Comparison of ENCODE assay signal across 10 mouse cellular contexts in genomic region chr6:115546276-115546675, GRCm38 (mm10). TPM values are rescaled to one million over a fixed set of nuclear protein-coding genes. Genes with fewer than 3 reads are reported as not detected.
DNase-seq lines count a peak whose midpoint lies in the region; ATAC-seq lines count a peak whose summit lies in the region.
"Had no signal": no experiment of that assay in that cellular context is flagged by ENCODE, and none has a peak within 500 bp of the region (broad histone marks: within the 10 kb centered on the region; RNA-seq: fewer than 3 reads in every experiment).

No protein-coding gene starts in this region.

- peaks cover 18% of the 10 kb centered on the region for H3K36me3 ChIP-seq in kidney, embryonic 16.5 days (ENCODE audit: insufficient read depth, low read length)
- peaks cover 33% of the 10 kb centered on the region for H3K36me3 ChIP-seq in embryonic facial prominence, embryonic 10.5 days (replicated peaks)

- no peaks in the 10 kb centered on the region for H3K9me3 ChIP-seq in kidney, embryonic 16.5 days (ENCODE audit: low read length)
- H3K9me3 ChIP-seq in embryonic facial prominence, embryonic 10.5 days, result no peaks in the 10 kb centered on the region
- H3K9me3 ChIP-seq: embryonic facial prominence, embryonic 15.5 days; limb, embryonic 12.5 days had no signal

- H3K27ac ChIP-seq in kidney, embryonic 16.5 days (ENCODE audit: low read length), result no peak overlapping the region
- no peak overlapping the region for H3K27ac ChIP-seq in embryonic facial prominence, embryonic 10.5 days (replicated peaks)
- H3K27ac ChIP-seq: embryonic facial prominence, embryonic 15.5 days; limb, embryonic 12.5 days had no signal

- WGBS in kidney, embryonic 16.5 days, result 79% methylated on average over 5 of the region's 5 CpGs
- 85% methylated on average over 5 of the region's 5 CpGs for WGBS in embryonic facial prominence, embryonic 10.5 days

- H3K4me2 ChIP-seq in kidney, embryonic 16.5 days (replicated peaks; ENCODE audit: low read depth, low read length), result no peak overlapping the region
- H3K4me2 ChIP-seq: embryonic facial prominence, embryonic 15.5 days; limb, embryonic 12.5 days had no signal

- H3K4me1 ChIP-seq in kidney, embryonic 16.5 days (ENCODE audit: insufficient read depth, low read length), result peaks cover 11% of the 10 kb centered on the region
- H3K4me1 ChIP-seq in embryonic facial prominence, embryonic 10.5 days, result peaks cover 12% of the 10 kb centered on the region

- no peak overlapping the region for H3K4me3 ChIP-seq in kidney, embryonic 16.5 days (ENCODE audit: low read length)
- H3K4me3 ChIP-seq in embryonic facial prominence, embryonic 10.5 days, result no peak overlapping the region
- H3K4me3 ChIP-seq: embryonic facial prominence, embryonic 15.5 days; limb, embryonic 12.5 days had no signal

- no peak overlapping the region for H3K9ac ChIP-seq in kidney, embryonic 16.5 days (replicated peaks; ENCODE audit: low read length)
- H3K9ac ChIP-seq: embryonic facial prominence, embryonic 15.5 days; limb, embryonic 12.5 days had no signal

- peak; percentile 49 for DNase-seq in kidney, adult 11 months
- DNase-seq in CD8-positive naive resting alpha-beta T cell, adult 2 months (ENCODE audit: low read depth in 2 of 2, low spot score in 2 of 2), result peak; percentile 19 to 52
- peak; percentile 45 for DNase-seq in adrenal gland, adult 2 months
- DNase-seq in embryonic facial prominence, embryonic 10.5 days (ENCODE audit: low spot score), result peak; percentile 43
- DNase-seq in layer of hippocampus, postnatal 10 days (ENCODE audit: low spot score in 2 of 2), result peak; percentile 56 to 62
- peak; percentile 49 for DNase-seq in skeletal muscle tissue, adult 2 months (ENCODE audit: low read depth, low spot score)

- ATAC-seq in kidney, embryonic 16.5 days (ENCODE audit: low FRiP score, low TSS enrichment), result no peak
- ATAC-seq in activated CD4-positive, CD25-positive, alpha-beta regulatory T cell, adult 4 months, result no peak

- H3K27me3 ChIP-seq in kidney, embryonic 16.5 days (ENCODE audit: insufficient read depth, low read length), result no peaks in the 10 kb centered on the region
- H3K27me3 ChIP-seq in embryonic facial prominence, embryonic 10.5 days (replicated peaks; ENCODE audit: low read depth, poor library complexity, severe bottlenecking), result no peaks in the 10 kb centered on the region
- H3K27me3 ChIP-seq: embryonic facial prominence, embryonic 15.5 days; limb, embryonic 12.5 days had no signal

RNA-seq across cellular contexts. Expression of gene Tsen2, which starts 1.8 kb away (rescaled TPM):
- polyA plus RNA-seq in kidney, embryonic 16.5 days (2015; fragmentation: Nextera tagmentation; extraction: Ambion mirVana), result 35.0 and 35.2 TPM in 2 replicates
- total RNA-seq in adrenal gland, adult 2 months (2021), result 10 to 100 TPM in 1 of 2 experiments, 1 to 10 TPM in 1; 8.0 to 13.8 TPM
- polyA plus RNA-seq in adrenal gland, adult 2 months (2012; rRNA removed), result 3.1 and 3.2 TPM in 2 replicates
- polyA plus RNA-seq in embryonic facial prominence, embryonic 10.5 days (2016; fragmentation: Nextera tagmentation; extraction: Ambion mirVana), result 32.1 and 33.0 TPM in 2 replicates
- 10 to 100 TPM; 25.6 to 33.7 TPM for total RNA-seq in layer of hippocampus, postnatal 10 days (2021)
- polyA plus RNA-seq in activated CD4-positive, CD25-positive, alpha-beta regulatory T cell, adult 4 months (2017; shearing (Covaris generic)), result 10 to 100 TPM in 1 of 2 experiments, 1 to 10 TPM in 1; 9.8 to 12.4 TPM

RNA-seq across cellular contexts. Expression of gene Mkrn2os, which starts 46.1 kb away (rescaled TPM):
- polyA plus RNA-seq in kidney, embryonic 16.5 days (2015; fragmentation: Nextera tagmentation; extraction: Ambion mirVana), result 4.8 and 5.7 TPM in 2 replicates
- total RNA-seq in adrenal gland, adult 2 months (2021), result not detected
- polyA plus RNA-seq in adrenal gland, adult 2 months (2012; rRNA removed), result 0.10 TPM in 1 of 2 replicates, not detected in the other
- polyA plus RNA-seq in embryonic facial prominence, embryonic 10.5 days (2016; fragmentation: Nextera tagmentation; extraction: Ambion mirVana), result 0.21 and 0.29 TPM in 2 replicates
- not detected for total RNA-seq in layer of hippocampus, postnatal 10 days (2021)
- polyA plus RNA-seq in activated CD4-positive, CD25-positive, alpha-beta regulatory T cell, adult 4 months (2017; shearing (Covaris generic)), result under 1 TPM; 0.19 to 0.40 TPM

RNA-seq across cellular contexts. Expression of gene Mkrn2, which starts 55.4 kb away (rescaled TPM):
- 33.8 and 35.0 TPM in 2 replicates for polyA plus RNA-seq in kidney, embryonic 16.5 days (2015; fragmentation: Nextera tagmentation; extraction: Ambion mirVana)
- total RNA-seq in adrenal gland, adult 2 months (2021), result 10 to 100 TPM; 45.4 to 53.8 TPM
- 174 and 225 TPM in 2 replicates for polyA plus RNA-seq in adrenal gland, adult 2 months (2012; rRNA removed)
- 27.5 and 30.7 TPM in 2 replicates for polyA plus RNA-seq in embryonic facial prominence, embryonic 10.5 days (2016; fragmentation: Nextera tagmentation; extraction: Ambion mirVana)
- total RNA-seq in layer of hippocampus, postnatal 10 days (2021), result 10 to 100 TPM; 32.2 to 44.4 TPM
- polyA plus RNA-seq in activated CD4-positive, CD25-positive, alpha-beta regulatory T cell, adult 4 months (2017; shearing (Covaris generic)), result 10 to 100 TPM; 23.3 to 29.6 TPM
